Mouse (Mus musculus) gastrocnemius, postnatal 4 days (tissue): ENCODE results near the gene Ccdc96. TPM values are rescaled to one million over a fixed set of nuclear protein-coding genes. Genes with fewer than 3 reads are reported as not detected.
A peak's percentile ranks its signal among the peaks of the same experiment; 100 is the strongest.

Experiments
- DNase-seq, 2 experiments: peaks; one replicate each; pipeline ENCODE4 v3.0.0; 2021 to 2022; ENCODE audit warnings: low spot score in 2 of 2, mixed read lengths in 2 of 2
- total RNA-seq, 2 experiments: library from RNA; stranded (reverse); gene quantifications; 2 replicates each; pipeline ENCODE4 v1.2.3; 2021

Gene Ccdc96
- total RNA-seq, 2 experiments from 2014 or later = 0.08 TPM; not detected in 1

DNA sequence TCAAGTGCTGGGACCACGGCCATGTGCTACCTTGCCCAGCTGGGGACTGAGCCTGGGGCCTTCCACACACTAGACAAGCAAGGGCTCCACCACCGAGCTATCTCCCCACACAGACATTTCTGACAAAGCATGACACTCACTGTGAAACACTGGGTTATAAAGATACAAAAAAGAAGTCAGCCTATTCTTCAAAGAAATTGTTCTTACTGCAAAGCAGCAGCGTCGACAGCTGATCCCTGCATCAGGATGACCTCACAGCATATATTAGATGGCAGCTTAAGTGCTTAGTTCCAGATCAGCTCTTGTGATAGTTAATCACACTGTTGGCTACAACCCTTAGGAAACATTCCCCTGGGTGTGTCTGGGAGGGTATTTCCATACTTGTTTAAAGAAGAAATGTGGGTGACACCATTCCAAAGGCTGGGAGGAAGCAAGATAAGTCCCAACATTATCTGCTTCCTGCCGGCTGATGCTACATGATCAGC lies 38.9 kb downstream of the Ccdc96 start:
- no peak for DNase-seq

DNA sequence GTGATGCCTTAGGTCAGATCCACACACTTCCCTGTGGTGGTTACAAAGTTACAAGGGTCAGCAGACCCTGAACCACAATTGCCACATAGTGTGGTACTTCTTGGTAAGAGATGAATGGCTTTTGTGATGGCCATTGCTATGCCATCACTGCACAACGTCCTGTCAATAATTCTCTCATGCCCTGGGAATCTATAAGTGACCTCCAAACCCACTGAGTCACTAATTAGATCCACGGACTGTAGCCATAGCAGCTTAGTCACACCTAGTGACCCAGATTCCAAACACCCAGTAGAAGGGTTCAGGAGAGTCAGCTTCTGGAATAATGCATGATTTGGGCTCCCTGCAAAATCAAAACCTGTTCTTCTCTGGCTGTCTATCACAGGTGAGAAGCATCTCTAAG lies 40.8 kb downstream of the Ccdc96 start:
- no peak for DNase-seq

- no peak for DNase-seq
Measured at GRCm38 (mm10) chr5:36526274-36526673, 41.9 kb downstream of the Ccdc96 start.

GRCm38 (mm10) chr5:36526921-36527320 lies 42.5 kb downstream of the Ccdc96 start:
- no peak for DNase-seq

DNA sequence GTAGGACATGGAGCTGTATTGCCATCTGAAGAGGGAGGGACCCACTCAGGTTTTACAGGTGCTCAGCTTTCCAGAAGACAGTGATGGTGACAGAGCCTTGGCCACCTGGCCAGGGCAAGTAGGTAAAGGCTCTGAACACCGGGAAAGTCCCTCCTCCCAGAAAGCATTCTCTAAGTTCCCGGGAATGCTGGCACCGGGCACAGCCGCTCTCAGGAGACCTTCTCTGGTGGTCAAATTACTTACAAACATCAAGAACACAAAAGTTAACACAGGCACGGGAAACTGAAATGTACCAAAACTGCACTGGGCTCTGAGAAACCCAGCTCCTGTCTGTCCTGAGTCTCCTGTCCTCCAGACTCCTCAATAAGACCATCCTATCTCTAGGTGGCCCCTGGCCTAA lies 45.3 kb downstream of the Ccdc96 start:
- no peak for DNase-seq

GRCm38 (mm10) chr5:36530129-36530751 lies 45.9 kb downstream of the Ccdc96 start:
- peak; percentile 80 to 95 for DNase-seq

DNA sequence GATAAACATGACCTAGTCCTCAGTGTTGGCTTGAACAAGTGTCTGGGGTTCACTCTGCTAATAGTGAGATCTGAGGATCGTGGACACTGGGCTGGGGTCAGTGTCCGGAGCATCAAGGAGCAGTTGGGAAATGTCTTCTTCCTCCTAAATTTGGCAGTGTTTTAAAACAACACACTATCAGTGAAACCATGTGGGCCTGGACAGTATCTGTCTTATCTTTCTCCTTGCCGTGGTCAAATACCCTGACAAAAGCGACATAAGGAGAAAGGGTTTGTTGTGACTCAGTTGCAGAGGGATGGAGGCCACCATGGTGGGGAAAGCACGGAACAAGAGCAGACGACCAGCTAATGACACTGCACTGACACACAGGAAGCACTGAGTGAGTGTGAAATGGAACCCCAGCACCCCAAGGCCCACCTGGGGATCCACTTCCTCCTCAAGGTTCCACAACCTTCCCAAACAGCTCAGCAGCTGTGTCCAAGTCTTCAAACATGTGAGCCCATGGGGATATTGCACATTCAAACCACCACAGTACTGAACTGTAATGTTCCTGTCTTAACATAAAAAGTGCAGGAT lies 50.2 kb downstream of the Ccdc96 start:
- no peak for DNase-seq

- no peak for DNase-seq
Measured at GRCm38 (mm10) chr5:36535438-36536176, 51.2 kb downstream of the Ccdc96 start.

GRCm38 (mm10) chr5:36536424-36536823 lies 52.0 kb downstream of the Ccdc96 start:
- no peak for DNase-seq

Other genes with a start within 250 kb of the Ccdc96 start
- 10 to 100 TPM; 35.8 to 38.1 TPM for gene Sorcs2, start 86.4 kb upstream of the Ccdc96 start, total RNA-seq
- gene Grpel1, start 19.6 kb upstream of the Ccdc96 start, total RNA-seq = 10 to 100 TPM; 31.7 to 34.9 TPM
- gene Tada2b, start 303 bp upstream of the Ccdc96 start, total RNA-seq = 10 to 100 TPM; 11.3 to 13.5 TPM
- 10 to 100 TPM; 24.8 to 27.5 TPM for gene Tbc1d14, start 108.7 kb downstream of the Ccdc96 start, total RNA-seq
- gene D5Ertd579e, start 211.4 kb downstream of the Ccdc96 start, total RNA-seq = 10 to 100 TPM; 61.3 to 72.9 TPM